Mouse (Mus musculus) brain, embryonic 14.5 days (tissue): ENCODE results near the gene Muc2. TPM values are rescaled to one million over a fixed set of nuclear protein-coding genes. Genes with fewer than 3 reads are reported as not detected.
A peak's percentile ranks its signal among the peaks of the same experiment; 100 is the strongest.

ENCODE experiments used
- DNase-seq: peaks from one replicate; pipeline ENCODE4 v3.0.0-alpha.2; 2011; ENCODE audit warnings: low read depth
- CTCF ChIP-seq: fragments of 200-500 bp; IDR thresholded peaks from 2 replicates; pipeline ENCODE4 v1.5.1; 2012; ENCODE audit warnings: inconsistent platforms, mild to moderate bottlenecking, moderate library complexity, borderline replicate concordance; ENCODE audit not compliant: insufficient read depth, insufficient read length; ENCODE audit errors: extremely low read depth
- POLR2A ChIP-seq: fragments of 200-500 bp; IDR thresholded peaks from 2 replicates; pipeline ENCODE4 v1.6.1; 2012; ENCODE audit warnings: mild to moderate bottlenecking, inconsistent platforms, borderline replicate concordance; ENCODE audit not compliant: poor library complexity, insufficient read depth, insufficient read length, severe bottlenecking; ENCODE audit errors: extremely low read depth
- polyA plus RNA-seq: library from polyadenylated mRNA; depleted of rRNA; stranded (reverse); fragments of >200 nt; gene quantifications from 2 replicates; pipeline ENCODE4 v1.2.3, GENCODE M21; 2012

Gene Muc2
- polyA plus RNA-seq, 1 experiment, result 0.89 TPM

GRCm38 (mm10) chr7:141671626-141672291, 18.4 kb upstream of the Muc2 start:
- no peak for TF ChIP-seq POLR2A
- no peak for TF ChIP-seq CTCF
- no peak for DNase-seq

- TF ChIP-seq CTCF, result no peak
- TF ChIP-seq POLR2A, result no peak
- DNase-seq, result no peak
These were observed 11.2 kb upstream of the Muc2 start for GRCm38 (mm10) chr7:141678922-141679321.

- DNase-seq, result no peak
- no peak for TF ChIP-seq POLR2A
- TF ChIP-seq CTCF, result no peak
These were observed 2.8 kb upstream of the Muc2 start for GRCm38 (mm10) chr7:141687330-141687729.

GRCm38 (mm10) chr7:141693591-141694273, 3.6 kb downstream of the Muc2 start:
- no peak for TF ChIP-seq CTCF
- TF ChIP-seq POLR2A, result no peak
- peak; percentile 28 for DNase-seq

GRCm38 (mm10) chr7:141694274-141694639, 4.1 kb downstream of the Muc2 start:
- no peak for DNase-seq
- no peak for TF ChIP-seq CTCF
- no peak for TF ChIP-seq POLR2A

- peak; percentile 4 for DNase-seq
- TF ChIP-seq POLR2A, result no peak
These were observed 6.4 kb downstream of the Muc2 start for GRCm38 (mm10) chr7:141696538-141696937.

GRCm38 (mm10) chr7:141699556-141700220, 9.5 kb downstream of the Muc2 start:
- TF ChIP-seq POLR2A, result no peak
- no peak for TF ChIP-seq CTCF

GRCm38 (mm10) chr7:141747451-141748100, 57.4 kb downstream of the Muc2 start:
- no peak for DNase-seq

More at GRCm38 (mm10) chr7:141699556-141700220, 9.5 kb downstream of the Muc2 start:
- DNase-seq, result no peak

GRCm38 (mm10) chr7:141752513-141752912, 62.4 kb downstream of the Muc2 start:
- DNase-seq, result no peak
- TF ChIP-seq CTCF, result no peak
- TF ChIP-seq POLR2A, result no peak

More at GRCm38 (mm10) chr7:141747451-141748100, 57.4 kb downstream of the Muc2 start:
- TF ChIP-seq POLR2A, result no peak
- no peak for TF ChIP-seq CTCF

GRCm38 (mm10) chr7:141755831-141756230, 65.7 kb downstream of the Muc2 start:
- peak; percentile 88 for DNase-seq
- TF ChIP-seq POLR2A (no peak), CTCF (peak; percentile 81)

- TF ChIP-seq POLR2A (no peak), CTCF (no peak)
- no peak for DNase-seq
These were observed 68.2 kb downstream of the Muc2 start for GRCm38 (mm10) chr7:141758291-141758690.

- TF ChIP-seq POLR2A, result no peak
- no peak for TF ChIP-seq CTCF
- DNase-seq, result no peak
These were observed 80.4 kb downstream of the Muc2 start for GRCm38 (mm10) chr7:141770521-141770920.
